Mouse (Mus musculus): ENCODE results near the gene Txlnb.
"Not testable (repeated sequence)": the region's sequence is repeated elsewhere in the genome, so short reads cannot be mapped to it uniquely, and the experiment has no call there.

The Txlnb gene

DNA sequence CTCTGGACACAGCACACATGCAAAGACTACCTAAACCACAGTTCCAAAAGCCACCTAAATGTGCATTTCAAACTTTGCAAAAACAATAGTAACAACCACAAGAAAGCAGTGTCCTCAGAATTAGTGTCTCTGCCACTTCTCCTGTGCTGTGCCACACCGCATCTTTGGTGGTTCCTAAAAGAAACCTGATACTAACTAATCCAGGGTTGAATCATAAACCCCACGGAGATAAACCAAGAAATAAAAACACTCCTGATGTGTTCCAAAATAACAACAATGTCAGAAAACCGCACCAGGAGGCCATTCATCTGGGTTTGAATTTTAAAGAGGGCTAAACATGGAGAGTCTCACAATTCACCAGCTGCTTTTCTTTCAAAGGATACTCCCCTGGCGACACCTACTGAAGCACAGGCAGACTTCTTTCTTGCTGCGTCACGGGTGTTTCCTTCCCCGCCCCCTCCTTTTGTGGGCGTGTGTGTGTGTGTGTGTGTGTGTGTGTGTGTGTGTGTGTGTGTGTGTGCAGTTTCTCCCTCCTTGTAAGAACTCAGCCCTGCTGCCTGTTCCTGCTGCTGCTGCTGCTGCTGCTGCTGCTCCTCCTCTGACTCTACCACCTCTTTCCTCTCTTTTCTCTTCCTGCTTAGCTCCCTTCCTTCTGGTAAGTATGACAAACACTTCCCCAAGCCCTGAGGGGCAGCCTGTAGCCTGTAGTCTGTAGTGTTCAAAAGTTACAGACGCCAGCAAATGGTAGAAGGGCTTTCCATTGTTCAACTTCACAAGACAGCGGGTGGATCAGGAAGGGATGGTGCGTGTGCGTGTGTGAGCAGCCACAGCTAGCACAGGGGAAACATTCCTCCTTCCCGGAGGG, at the start of gene Txlnb:
Gene Txlnb (plus strand): TSS at position 460 of the 865 bp plus-strand sequence.
- peak; percentile 71 to 73 for DNase-seq (ENCODE audit: low spot score in 2 of 2)

DNA sequence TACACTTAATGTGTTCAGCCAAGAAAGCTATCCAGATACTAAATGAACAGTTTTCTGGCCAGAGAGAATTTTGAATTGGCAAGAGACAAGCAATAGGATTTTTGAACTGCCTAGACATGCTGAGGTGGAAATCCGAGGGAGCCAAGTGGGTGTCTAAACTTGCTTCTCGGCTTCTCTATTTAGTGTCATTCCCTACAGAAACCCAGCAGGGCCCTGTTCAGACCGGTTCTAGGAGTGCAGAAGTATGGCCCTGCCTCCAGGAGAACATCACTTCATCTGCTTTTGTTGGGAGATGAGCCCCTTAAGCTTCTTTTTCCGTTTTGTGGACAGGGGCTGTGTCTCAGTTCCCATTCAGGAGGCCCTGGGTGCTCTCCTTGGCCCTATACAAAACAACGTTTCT, 43.5 kb upstream of the Txlnb start:
- no peak for DNase-seq (ENCODE audit: low spot score in 2 of 2)

DNA sequence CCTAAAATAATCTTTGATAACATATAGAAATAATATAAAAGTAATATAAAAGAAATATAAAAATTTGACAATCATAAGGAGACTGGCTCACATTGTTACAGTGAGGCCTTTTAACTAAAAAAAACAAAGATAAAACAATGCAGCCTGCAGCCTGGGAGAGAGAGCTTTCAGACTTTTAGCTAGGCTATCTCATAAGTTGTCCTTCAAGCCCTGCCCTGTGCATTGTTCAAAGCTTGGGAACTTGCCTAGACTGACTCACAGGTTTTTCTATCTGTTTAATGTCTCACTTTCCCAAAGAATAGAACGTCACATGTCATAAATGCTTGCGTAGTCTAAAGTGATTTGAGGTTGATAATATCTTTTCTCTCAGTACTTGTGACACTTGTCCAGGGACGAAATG, 36.3 kb upstream of the Txlnb start:
- no peak for DNase-seq (ENCODE audit: low spot score in 2 of 2)

DNA sequence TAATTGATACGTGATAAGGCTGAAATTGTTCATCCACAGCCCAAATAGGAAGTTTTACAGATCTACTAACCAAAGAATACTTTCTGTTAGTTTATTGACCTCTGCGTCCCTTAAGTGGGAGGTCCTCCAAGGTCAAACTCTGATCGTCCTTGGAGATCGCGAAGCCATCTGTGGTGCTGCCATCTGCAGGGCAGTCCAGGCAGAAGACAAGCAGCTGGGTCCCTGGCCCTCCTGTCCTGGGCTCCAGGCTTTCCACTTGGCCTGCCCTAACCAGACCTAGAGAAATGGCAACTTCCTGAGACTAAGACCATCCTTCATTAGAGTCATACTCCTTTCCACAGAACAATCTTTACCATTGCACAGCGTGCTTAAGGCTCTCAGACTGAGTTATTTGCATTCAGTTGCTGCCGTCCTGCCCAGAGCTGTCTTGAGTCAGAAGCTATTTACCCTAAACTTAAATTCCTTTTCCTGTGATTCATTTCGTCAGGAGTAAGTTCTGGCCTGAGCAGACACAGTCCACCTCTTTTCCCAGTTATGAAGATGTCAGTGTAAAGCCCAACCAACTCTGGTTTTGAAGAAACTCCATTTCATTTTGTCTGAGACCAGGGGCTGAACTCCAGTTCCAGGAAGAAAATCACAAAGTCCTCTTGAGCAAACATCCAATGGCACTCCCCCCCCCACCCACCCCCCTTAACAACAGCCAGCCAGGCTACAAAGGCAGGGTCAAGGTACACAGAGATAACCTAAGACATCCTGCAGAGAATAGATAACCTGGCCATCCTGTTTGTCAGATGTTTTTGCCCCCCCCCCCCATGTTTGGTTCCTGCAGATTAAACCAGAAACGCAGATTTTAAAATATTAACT, 35.0 kb upstream of the Txlnb start:
- DNase-seq (ENCODE audit: low spot score in 2 of 2), result no peak

DNA sequence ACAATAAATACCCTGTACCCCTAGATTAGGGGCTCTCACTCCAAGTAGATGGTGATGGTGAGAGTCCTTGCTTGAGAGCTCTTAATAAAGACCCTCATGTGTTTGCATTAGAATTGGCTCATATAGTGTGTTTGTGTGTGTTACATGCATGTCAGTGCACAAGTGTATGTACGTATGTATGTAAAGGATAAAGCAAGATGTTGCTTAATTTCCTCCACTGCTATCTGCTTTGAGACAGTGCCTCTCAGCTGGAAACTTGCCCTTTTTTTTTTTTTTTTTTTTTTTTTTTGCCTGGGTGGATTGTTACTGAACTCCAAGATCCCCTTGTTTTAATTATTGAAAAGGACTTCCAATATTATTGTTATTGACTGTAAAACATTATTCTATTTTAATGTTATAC, 34.4 kb upstream of the Txlnb start:
- no peak for DNase-seq (ENCODE audit: low spot score in 2 of 2)

DNA sequence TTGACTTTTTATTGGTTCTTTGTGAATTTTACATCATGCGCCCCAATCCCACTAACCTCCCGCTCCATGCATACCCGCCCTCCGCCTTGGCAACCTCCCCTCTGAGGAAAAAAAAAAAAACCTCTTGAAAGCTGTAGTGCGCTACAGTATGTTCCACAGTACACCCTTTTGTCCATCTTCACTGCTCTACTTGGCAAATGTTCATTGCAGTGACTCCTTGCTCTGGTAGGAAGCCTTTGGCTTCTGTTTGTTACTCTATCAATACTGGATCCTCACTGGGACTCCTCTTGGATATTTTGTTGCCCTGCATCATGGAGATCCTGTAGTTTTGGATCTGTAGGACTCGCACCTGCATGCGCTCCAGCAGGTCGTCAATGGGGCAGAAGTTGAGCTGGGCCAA, 33.1 kb upstream of the Txlnb start:
- no peak for DNase-seq (ENCODE audit: low spot score in 2 of 2)

DNA sequence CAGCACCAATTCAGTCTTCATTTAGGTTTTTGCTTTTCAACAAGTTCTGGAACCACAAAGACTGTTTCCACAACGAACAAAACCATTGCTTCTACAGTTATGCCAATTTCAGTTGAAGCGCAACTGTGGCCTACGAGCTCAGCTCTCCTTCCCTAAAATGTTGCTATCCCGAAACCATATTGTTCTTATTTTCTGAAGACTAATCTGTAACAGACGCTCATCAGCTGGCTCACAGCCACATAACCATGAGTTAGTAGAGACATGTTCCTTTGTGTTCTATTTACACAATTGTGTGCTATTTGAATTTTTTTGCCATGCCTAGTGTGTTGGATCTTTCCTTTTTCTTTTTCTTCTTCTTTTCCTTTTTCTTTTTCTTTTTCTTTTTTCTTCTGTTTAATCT, 26.2 kb upstream of the Txlnb start:
- DNase-seq (ENCODE audit: low spot score in 2 of 2), result no peak

DNA sequence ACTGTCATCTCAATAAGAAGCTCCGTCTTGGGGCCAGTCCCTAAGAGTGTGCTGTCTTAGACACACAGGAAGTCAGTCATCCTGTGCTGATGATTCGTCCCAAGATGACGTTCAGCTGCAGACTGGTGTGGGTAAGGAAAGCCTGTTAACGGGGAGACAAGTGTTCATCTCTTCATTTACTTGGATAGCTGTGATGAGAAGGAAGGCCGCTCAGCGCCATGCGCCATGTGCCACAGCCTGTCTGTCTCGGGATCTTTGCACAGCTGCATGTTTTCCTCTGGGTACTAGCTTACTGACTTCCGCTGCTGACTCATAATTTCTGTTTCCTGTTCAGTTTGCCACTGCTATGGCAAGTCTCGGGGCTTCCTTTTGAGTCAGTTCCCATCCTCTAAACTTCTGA, 23.7 kb upstream of the Txlnb start:
- DNase-seq (ENCODE audit: low spot score in 2 of 2), result peak; percentile 60

DNA sequence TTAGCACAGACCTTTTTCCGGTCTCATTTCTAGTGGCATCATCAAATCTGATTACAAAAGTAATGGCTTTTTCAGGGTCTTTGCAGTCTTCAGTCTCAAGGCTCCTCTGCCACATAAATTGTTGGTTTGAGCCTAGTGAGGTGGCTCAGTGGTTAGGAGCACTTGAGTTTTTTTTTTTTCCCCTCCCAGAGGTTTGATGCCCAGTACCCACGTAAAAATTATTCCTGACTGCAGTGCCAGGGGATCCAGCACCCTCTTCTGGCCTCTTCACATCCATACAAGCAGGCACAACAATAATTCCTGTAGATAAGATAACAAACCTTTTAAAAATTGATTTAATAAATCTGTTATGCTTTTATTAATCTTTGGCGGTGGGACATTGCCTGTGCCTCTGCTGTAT, 21.7 kb upstream of the Txlnb start:
- DNase-seq (ENCODE audit: low spot score in 2 of 2), result no peak

DNA sequence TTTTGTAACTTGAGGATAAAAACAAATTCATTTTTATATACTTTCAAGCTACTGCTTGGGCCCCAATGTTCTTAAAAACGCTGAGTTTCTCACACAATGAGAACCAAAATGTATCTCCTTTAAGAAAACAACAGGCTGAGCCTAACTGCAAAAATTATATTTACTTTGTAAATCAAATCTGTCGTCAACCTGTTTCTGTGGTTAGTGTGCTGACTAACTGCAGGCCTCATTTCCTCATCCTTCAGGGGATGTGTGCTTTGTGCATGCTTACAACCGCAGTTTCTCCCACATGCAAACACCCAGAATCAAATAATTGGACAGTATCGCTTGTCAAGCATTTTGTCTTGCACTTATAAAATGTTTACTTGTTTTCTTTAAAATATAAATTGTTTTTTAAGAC, 20.9 kb upstream of the Txlnb start:
- peak in 1 of 2 experiments; percentile 10 for DNase-seq (ENCODE audit: low spot score in 2 of 2)

DNA sequence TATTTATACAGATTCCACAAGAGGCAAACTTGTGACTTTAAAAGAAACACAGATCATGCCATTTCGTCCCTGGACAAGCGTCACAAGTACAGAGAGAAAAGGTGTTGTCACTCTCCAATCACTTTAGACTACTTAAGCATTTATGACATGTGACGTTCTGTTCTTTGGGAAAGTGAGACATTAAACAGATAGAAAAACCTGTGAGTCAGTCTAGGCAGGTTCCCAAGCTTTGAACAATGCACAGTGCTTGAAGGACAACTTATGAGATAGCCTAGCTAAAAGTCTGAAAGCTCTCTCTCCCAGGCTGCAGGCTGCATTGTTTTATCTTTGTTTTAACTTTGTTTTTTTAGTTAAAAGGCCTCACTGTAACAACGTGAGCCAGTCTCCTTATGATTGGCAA, 19.3 kb upstream of the Txlnb start:
- not testable (repeated sequence) for DNase-seq (ENCODE audit: low spot score in 2 of 2)

DNA sequence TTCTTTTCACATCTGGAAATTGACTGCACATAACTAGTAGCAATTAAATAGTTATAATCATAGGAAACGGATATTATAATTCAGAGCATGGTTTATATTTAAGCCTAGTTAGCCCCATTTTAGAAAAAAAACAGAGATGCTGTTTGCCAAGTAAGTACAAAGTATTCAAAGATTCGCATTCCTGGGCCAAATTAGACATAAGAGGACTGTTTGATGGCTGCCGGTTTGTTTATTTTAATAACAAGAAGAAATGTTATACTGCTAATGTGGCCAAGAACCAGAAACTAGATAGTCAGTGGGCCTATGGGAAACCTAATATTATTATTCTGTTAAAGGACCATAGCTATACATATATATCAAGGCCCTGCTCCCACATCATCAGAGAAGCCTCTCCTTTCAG, 9.3 kb upstream of the Txlnb start:
- DNase-seq (ENCODE audit: low spot score in 2 of 2), result no peak

DNA sequence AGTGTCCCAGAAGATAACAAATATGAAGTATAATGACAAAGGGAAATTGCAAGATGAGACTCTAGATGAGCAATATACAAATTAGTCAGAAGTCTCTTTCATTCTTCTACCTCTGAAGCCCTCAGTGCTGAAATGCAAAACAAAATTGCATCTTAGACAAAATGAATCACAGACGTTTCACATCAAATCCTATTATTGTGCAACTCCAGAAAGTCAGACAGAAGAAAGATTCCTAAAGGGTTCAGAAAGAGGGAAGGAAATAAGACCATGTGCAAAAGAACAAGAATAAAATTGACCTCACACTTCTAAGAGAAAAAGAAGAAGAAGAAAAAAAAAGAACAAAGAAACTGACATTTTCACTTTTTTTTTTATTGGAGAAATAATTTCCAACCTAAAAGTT, 8.1 kb upstream of the Txlnb start:
- DNase-seq (ENCODE audit: low spot score in 2 of 2), result no peak

DNA sequence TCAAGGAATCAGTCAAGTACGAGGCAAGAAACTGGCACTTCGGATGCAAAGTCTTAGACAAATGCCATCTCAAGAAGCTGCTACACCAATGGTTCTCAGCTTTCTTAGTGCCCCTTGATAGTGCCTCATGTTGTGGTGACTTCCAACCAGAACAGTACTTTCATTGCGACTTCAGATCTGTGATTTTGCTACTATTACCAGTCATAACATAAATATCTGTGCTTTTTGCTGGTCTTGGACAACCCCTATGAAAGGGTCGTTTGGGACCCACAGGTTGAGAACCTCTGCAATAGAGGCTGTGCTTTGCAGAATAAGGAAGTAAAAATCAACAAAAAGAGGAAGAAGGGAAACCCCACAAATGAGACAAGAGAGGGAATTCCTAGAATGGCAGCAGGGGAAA, 7.7 kb upstream of the Txlnb start:
- DNase-seq (ENCODE audit: low spot score in 2 of 2), result no peak

DNA sequence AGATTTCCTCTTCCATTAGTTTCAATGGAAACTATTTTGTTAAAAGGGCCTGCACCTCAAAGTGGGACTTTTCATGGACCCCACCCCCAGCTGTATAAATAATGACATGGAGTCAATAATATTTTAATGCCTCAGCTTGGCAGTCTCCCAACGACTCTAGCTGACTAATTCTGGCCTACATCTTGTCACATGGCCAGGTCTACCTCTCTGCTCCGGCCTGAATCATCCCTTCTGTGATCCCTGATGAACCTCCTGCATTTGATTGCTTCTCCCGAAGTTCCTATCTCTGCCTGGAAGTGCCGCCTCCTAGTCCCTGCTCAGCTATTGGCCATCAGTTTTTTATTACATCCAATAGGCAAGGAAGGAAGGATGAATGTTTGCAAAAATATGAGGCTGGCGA, 2.1 kb upstream of the Txlnb start:
- no peak for DNase-seq (ENCODE audit: low spot score in 2 of 2)

DNA sequence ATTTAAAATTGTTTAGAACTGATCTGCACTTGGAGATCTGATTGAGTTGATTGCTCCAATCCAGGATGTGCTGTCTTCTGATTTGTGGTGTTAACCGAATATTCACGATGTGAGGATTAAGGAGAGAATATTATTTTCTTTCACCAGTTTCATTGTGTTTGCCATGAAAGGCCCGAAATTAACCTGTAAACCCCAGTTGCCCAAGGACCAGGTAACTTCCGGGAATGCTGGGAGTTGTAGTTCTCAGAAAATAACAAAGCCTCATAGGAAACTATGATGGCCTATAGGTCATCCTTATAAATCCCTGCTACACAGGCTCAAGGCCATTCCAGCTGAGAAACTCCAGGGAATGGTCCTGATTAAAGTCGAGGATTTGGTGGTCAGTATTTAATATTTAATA, 1.6 kb upstream of the Txlnb start:
- DNase-seq (ENCODE audit: low spot score in 2 of 2), result no peak

DNA sequence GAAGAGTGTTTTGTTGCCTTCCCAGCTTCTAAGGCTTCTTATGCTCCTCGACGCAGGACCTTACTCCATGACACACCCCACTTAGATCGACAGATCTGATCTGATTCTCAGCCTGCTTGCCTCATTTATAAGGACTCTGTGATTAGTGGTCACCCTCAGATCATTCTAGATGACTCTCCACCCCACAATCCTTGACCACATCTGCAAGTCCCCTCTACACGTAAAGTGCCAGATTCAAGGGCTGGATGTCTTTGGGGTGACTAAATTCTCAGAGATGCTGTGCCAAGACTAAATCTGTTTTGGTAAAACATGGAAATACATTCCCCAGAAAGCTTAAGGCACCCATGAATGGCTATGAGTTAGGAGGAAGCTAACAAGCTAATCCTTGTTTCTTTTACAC, 799 bp upstream of the Txlnb start:
- DNase-seq (ENCODE audit: low spot score in 2 of 2), result no peak

DNA sequence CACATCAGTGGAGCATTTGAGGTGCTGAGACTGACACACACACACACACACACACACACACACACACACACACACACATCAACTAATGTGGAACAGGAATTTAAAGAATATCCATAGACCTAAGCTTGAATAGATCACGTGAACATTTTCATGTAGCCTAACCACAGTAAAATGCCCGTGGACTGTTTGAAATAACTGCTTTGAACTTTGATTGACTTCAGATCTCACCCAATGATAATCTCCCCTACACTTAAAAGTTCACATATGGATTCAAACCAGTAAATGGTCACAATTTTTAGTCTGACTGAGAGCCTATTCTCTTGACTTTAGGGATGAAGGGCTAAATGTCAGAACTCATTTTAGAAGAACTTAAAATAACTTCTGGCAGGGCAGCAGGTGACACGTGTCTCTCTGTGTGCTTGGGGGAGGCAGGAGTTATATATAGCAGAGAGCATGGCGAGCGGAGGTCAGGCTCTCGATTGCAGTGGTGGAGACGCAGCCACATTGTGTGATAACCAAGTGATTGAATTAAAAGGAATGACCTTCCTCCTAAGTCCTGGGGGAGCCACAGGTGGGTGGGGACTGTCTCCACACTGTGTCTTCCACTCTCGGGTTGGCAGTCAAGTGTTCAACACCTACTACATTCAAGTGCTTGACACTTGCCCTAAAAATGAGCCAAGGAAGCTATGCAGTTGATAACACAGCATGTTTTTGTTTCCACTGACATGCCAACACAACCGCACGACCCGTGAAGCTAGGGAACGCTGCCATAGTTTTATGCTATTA, 1.0 kb downstream of the Txlnb start:
- DNase-seq (ENCODE audit: low spot score in 2 of 2), result no peak

DNA sequence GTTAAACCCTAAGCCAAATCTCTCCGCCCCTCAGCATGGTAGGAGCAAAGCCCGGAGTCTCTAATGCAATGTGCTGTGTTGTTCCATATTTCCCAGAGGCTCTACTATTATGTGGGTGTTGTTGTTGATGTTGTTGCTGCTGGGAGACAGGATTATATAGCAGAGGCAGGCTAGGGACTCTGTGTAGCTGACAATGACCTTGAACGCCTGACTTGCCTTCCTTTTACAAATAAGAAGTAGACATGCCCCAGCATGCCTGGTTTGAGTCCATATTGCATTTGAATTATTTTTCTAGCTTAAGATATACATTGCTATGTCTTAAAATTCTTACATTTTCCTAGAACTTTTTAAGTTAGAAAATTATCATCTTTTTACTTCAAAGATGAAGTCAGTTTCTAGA, 1.7 kb downstream of the Txlnb start:
- no peak for DNase-seq (ENCODE audit: low spot score in 2 of 2)

DNA sequence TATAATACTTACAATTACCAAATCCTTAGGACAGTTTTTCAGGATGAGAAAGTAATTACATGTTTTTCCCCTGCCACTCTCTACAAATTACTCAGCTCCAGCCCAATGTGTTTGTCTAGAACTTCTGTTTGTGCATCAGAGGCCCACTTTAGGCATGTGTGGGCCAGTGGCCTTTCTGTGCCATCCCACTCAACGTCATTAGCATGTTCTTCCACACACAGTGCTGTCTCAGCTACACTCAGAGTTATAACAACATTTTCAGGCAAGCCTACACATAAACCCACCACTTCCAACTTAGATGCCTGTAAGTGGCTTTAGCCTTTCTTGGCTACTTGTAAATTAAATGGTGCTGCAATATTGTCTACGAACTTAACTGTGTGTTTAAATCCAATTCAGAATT, 5.8 kb downstream of the Txlnb start:
- DNase-seq (ENCODE audit: low spot score in 2 of 2), result no peak

DNA sequence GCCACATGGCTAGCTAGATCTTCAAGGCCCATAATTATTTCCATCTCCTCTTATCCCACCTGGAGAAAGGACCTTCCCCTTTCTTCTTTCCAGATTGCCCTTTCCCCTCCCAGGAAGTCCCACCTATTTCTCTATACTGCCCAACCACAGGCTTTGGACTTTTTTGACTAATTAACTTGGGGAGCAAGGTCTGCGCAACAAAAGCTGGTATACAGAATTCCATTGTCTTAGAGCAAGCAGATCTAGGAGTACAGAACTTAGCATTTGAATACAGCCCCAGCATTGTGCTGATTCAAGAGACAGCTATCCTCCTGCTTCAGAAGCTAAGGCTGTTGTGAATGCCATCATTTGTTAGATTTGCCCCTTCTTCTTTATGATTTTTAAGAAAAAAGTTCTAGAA, 12.5 kb downstream of the Txlnb start:
- DNase-seq (ENCODE audit: low spot score in 2 of 2), result no peak

DNA sequence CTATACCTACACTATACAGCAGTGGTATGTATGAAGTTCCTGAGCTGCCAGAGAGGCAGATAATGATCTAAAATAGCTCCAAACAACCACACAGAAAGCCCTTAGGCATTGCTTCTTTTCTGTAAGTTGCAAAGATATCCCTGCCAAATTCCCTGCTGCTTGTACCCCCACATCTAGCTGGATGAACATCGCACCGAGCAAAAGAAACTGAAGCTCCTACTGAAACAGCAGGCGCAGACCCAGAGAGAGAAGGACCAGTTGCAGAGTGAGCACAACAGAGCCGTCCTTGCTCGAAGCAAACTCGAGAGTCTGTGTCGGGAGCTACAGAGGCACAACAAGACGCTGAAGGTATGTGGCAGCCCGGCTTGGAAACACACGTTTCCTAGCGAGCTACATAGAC, 19.0 kb downstream of the Txlnb start:
- no peak for DNase-seq (ENCODE audit: low spot score in 2 of 2)

Measured in thymus, postnatal 10 days (tissue).